Mouse (Mus musculus): ENCODE data around the gene Clps. TPM values are rescaled to one million over a fixed set of nuclear protein-coding genes. Genes with fewer than 3 reads are reported as not detected.

Clps gene
- polyA plus RNA-seq, 1 experiment: 2.0 TPM

- Histone ChIP-seq H3K36me3 (ENCODE audit: control insufficient read depth, insufficient read depth, low read length) (no peaks in the 10 kb centered on the region), H3K4me1 (ENCODE audit: control insufficient read depth, insufficient read depth, low read length) (no peaks in the 10 kb centered on the region), H3K27ac (ENCODE audit: insufficient read depth, low read depth, low read length) (no peak overlapping the region), H3K4me3 (ENCODE audit: insufficient read depth, low read depth, low read length) (no peak overlapping the region), H3K27me3 (replicated peaks; ENCODE audit: control insufficient read depth, insufficient read depth, low read length) (no peaks in the 10 kb centered on the region)
- 8% methylated on average over 14 of the region's 14 CpGs for WGBS
- peak; percentile 70 for DNase-seq
- TF ChIP-seq POLR2A (IDR thresholded peaks at IDR 0.05; ENCODE audit: low read depth, low read length) (no peak), CTCF (conservative IDR thresholded peaks at IDR 0.05; ENCODE audit: insufficient read depth, insufficient read length, low read depth, low read length) (peak; percentile 97)
These were observed 7.3 kb downstream of the Clps start for GRCm38 (mm10) chr17:28553040-28553793.

DNA sequence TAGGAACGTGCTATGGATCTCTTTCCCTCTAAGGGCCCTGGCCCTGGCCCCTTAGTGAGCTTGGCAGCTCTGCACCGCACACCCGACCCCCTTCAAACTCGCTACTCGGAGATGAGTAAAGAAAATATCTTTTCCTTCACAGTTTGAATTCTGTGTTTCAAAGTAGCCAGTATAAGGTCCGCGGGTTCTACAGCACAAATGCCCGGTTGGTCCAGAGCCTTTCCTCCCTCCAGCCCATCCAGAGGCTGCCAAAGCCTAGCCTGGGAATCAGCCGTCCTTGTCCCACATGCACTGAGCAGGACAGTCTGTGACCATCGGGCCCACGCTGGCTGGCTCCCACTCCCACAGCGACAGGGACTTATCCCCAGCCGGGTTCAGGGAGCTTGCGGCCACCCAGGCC lies 11.5 kb downstream of the Clps start, which contains the start of gene Clpsl2:
Clpsl2 (plus strand) TSS at position 301 of the 400 bp plus-strand sequence.
- no peak within 1 kb of the TSS for H3K27ac ChIP-seq (ENCODE audit: insufficient read depth, low read depth, low read length)
- H3K4me3 ChIP-seq (ENCODE audit: insufficient read depth, low read depth, low read length): no peak within 1 kb of the TSS
- no peaks in the 10 kb centered on the region for H3K4me1 ChIP-seq (ENCODE audit: control insufficient read depth, insufficient read depth, low read length)
- no peaks in the 10 kb centered on the region for H3K36me3 ChIP-seq (ENCODE audit: control insufficient read depth, insufficient read depth, low read length)
- no peak for DNase-seq
- WGBS: 78% methylated on average over 14 of the region's 14 CpGs
- TF ChIP-seq POLR2A (IDR thresholded peaks at IDR 0.05; ENCODE audit: low read depth, low read length) (no peak), CTCF (conservative IDR thresholded peaks at IDR 0.05; ENCODE audit: insufficient read depth, insufficient read length, low read depth, low read length) (no peak)
- H3K27me3 ChIP-seq (replicated peaks; ENCODE audit: control insufficient read depth, insufficient read depth, low read length): no peaks in the 10 kb centered on the region

- 68% methylated on average over 11 of the region's 11 CpGs for WGBS
- no peak for DNase-seq
- Histone ChIP-seq H3K27me3 (replicated peaks; ENCODE audit: control insufficient read depth, insufficient read depth, low read length) (no peaks in the 10 kb centered on the region), H3K27ac (ENCODE audit: insufficient read depth, low read depth, low read length) (no peak overlapping the region), H3K36me3 (ENCODE audit: control insufficient read depth, insufficient read depth, low read length) (no peaks in the 10 kb centered on the region), H3K4me1 (ENCODE audit: control insufficient read depth, insufficient read depth, low read length) (no peaks in the 10 kb centered on the region), H3K4me3 (ENCODE audit: insufficient read depth, low read depth, low read length) (no peak overlapping the region)
- TF ChIP-seq CTCF (conservative IDR thresholded peaks at IDR 0.05; ENCODE audit: insufficient read depth, insufficient read length, low read depth, low read length): no peak
- TF ChIP-seq POLR2A (IDR thresholded peaks at IDR 0.05; ENCODE audit: low read depth, low read length): no peak
These were observed 12.0 kb downstream of the Clps start for GRCm38 (mm10) chr17:28548550-28548949.

- 84% methylated on average over 1 of the region's 1 CpGs for WGBS
- H3K36me3 ChIP-seq (ENCODE audit: control insufficient read depth, insufficient read depth, low read length): no peaks in the 10 kb centered on the region
- no peaks in the 10 kb centered on the region for H3K4me1 ChIP-seq (ENCODE audit: control insufficient read depth, insufficient read depth, low read length)
- no peak overlapping the region for H3K27ac ChIP-seq (ENCODE audit: insufficient read depth, low read depth, low read length)
- H3K27me3 ChIP-seq (replicated peaks; ENCODE audit: control insufficient read depth, insufficient read depth, low read length): no peaks in the 10 kb centered on the region
- DNase-seq: peak; percentile 24
- H3K4me3 ChIP-seq (ENCODE audit: insufficient read depth, low read depth, low read length): no peak overlapping the region
- TF ChIP-seq POLR2A (IDR thresholded peaks at IDR 0.05; ENCODE audit: low read depth, low read length) (no peak), CTCF (conservative IDR thresholded peaks at IDR 0.05; ENCODE audit: insufficient read depth, insufficient read length, low read depth, low read length) (no peak)
These were observed 13.6 kb downstream of the Clps start for GRCm38 (mm10) chr17:28546925-28547324.

DNA sequence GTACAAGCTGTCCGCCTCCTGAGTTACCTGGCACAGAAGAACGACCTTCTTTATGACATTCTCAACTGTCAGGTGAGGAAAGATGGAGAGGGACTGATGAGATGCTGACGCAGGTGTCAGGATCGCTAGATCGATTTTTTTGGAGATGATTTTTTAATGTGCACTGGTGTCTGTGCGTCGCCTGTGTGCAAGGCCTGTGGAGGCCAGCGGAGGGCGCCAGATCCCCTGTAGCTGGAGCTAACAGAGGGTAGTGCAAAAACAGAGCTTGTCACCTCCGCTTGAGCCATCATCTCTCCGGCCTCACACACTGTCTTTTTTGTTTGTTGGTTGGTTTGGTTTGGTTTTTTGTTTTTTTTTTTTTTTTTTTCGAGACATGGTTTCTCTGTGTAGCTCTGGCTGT lies 22.7 kb downstream of the Clps start:
- Histone ChIP-seq H3K27ac (ENCODE audit: insufficient read depth, low read depth, low read length) (no peak overlapping the region), H3K4me1 (ENCODE audit: control insufficient read depth, insufficient read depth, low read length) (no peaks in the 10 kb centered on the region), H3K36me3 (ENCODE audit: control insufficient read depth, insufficient read depth, low read length) (no peaks in the 10 kb centered on the region), H3K27me3 (replicated peaks; ENCODE audit: control insufficient read depth, insufficient read depth, low read length) (no peaks in the 10 kb centered on the region), H3K4me3 (ENCODE audit: insufficient read depth, low read depth, low read length) (no peak overlapping the region)
- WGBS: 57% methylated on average over 12 of the region's 12 CpGs
- TF ChIP-seq CTCF (conservative IDR thresholded peaks at IDR 0.05; ENCODE audit: insufficient read depth, insufficient read length, low read depth, low read length) (0 out of 2 replicates have a peak, but pooled peaks have one; percentile 1), POLR2A (IDR thresholded peaks at IDR 0.05; ENCODE audit: low read depth, low read length) (no peak)
- no peak for DNase-seq

- Histone ChIP-seq H3K27ac (ENCODE audit: insufficient read depth, low read depth, low read length) (no peak overlapping the region), H3K4me3 (ENCODE audit: insufficient read depth, low read depth, low read length) (no peak overlapping the region), H3K4me1 (ENCODE audit: control insufficient read depth, insufficient read depth, low read length) (peaks cover 3% of the 10 kb centered on the region; the same call in 1 of the 2 replicates), H3K36me3 (ENCODE audit: control insufficient read depth, insufficient read depth, low read length) (no peaks in the 10 kb centered on the region), H3K27me3 (replicated peaks; ENCODE audit: control insufficient read depth, insufficient read depth, low read length) (no peaks in the 10 kb centered on the region)
- WGBS: 93% methylated on average over 13 of the region's 13 CpGs
- TF ChIP-seq CTCF (conservative IDR thresholded peaks at IDR 0.05; ENCODE audit: insufficient read depth, insufficient read length, low read depth, low read length) (no peak), POLR2A (IDR thresholded peaks at IDR 0.05; ENCODE audit: low read depth, low read length) (no peak)
- DNase-seq: no peak
These were observed 27.2 kb downstream of the Clps start for GRCm38 (mm10) chr17:28533327-28533726.

DNA sequence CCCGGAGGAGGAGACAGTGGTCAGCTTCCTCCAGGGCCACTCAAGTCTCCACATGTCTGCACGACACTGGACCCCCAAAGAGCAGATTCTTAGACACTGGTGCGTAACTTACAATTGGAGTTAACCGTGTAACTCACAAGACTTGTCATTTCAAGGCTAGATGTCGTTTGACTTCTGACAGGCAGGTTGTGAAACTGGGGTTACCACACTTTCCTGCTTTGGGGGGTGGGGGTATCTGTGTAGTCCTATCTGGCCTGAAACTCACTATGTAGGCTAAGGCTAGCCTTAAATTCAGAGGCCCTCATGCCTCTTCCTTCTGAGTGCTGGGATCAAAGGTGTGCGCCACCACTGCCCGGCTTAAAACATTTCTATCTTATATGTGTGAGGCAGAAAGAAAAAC lies 28.0 kb downstream of the Clps start:
- no peak for TF ChIP-seq CTCF (conservative IDR thresholded peaks at IDR 0.05; ENCODE audit: insufficient read depth, insufficient read length, low read depth, low read length)
- no peak for TF ChIP-seq POLR2A (IDR thresholded peaks at IDR 0.05; ENCODE audit: low read depth, low read length)
- Histone ChIP-seq H3K4me1 (ENCODE audit: control insufficient read depth, insufficient read depth, low read length) (peaks cover 7% of the 10 kb centered on the region; the same call in 1 of the 2 replicates), H3K36me3 (ENCODE audit: control insufficient read depth, insufficient read depth, low read length) (no peaks in the 10 kb centered on the region), H3K27ac (ENCODE audit: insufficient read depth, low read depth, low read length) (no peak overlapping the region), H3K27me3 (replicated peaks; ENCODE audit: control insufficient read depth, insufficient read depth, low read length) (no peaks in the 10 kb centered on the region), H3K4me3 (ENCODE audit: insufficient read depth, low read depth, low read length) (no peak overlapping the region)
- 86% methylated on average over 7 of the region's 7 CpGs for WGBS
- DNase-seq: no peak

Measured in kidney, adult 2 months (tissue).